Mouse (Mus musculus) hindbrain, embryonic 10.5 days (tissue): ENCODE measurements at regions not wholly inside any gene's neighbourhood (a gene's known extent, or its start where the extent isn't known, plus 50 kb on each side); places are given as distances from the start of the nearest gene placed in this dataset.
A peak's percentile ranks its signal among the peaks of the same experiment; 100 is the strongest.

Experiments used
- DNase-seq: peaks from one replicate; pipeline ENCODE4 v3.0.0-alpha.2; 2017; ENCODE audit warnings: low spot score
- H3K27ac ChIP-seq: fragments of 300-500 bp; sonication (generic); 2 replicates; pipeline ENCODE4 v1.5.1; 2016; ENCODE audit warnings: mild to moderate bottlenecking, moderate library complexity
- H3K27me3 ChIP-seq: fragments of 300-500 bp; sonication (generic); 2 replicates; pipeline ENCODE4 v1.6.1; 2016; ENCODE audit warnings: mild to moderate bottlenecking; ENCODE audit not compliant: poor library complexity, insufficient read depth, severe bottlenecking
- H3K36me3 ChIP-seq: fragments of 300-500 bp; sonication (generic); 2 replicates; pipeline ENCODE4 v1.6.1; 2016; ENCODE audit warnings: mild to moderate bottlenecking, moderate library complexity
- H3K4me1 ChIP-seq: fragments of 300-500 bp; sonication (generic); replicated peaks from 2 replicates; pipeline ENCODE4 v1.6.1; 2016; ENCODE audit warnings: mild to moderate bottlenecking
- H3K4me3 ChIP-seq: fragments of 300-500 bp; sonication (generic); 2 replicates; pipeline ENCODE4 v1.5.1; 2016; ENCODE audit warnings: mild to moderate bottlenecking, moderate library complexity
- H3K9me3 ChIP-seq: fragments of 300-500 bp; sonication (generic); 2 replicates; pipeline ENCODE4 v1.6.1; 2016; ENCODE audit warnings: mild to moderate bottlenecking, moderate library complexity
- WGBS: fragments of 180-500 bp; shearing (Covaris S2); methylation state at CpG from one replicate; pipeline ENCODE4 v1.1.7; 2016; 5-methylcytosine and 5-hydroxymethylcytosine counted together

GRCm38 (mm10) chrX:131818397-131818796 lies 1870.4 kb downstream of the Pcdh19 start:
- DNase-seq: no peak
- Histone ChIP-seq H3K27me3 (no peaks in the 10 kb centered on the region), H3K36me3 (no peaks in the 10 kb centered on the region), H3K27ac (no peak overlapping the region), H3K9me3 (no peaks in the 10 kb centered on the region), H3K4me1 (no peaks in the 10 kb centered on the region), H3K4me3 (no peak overlapping the region)
- 36% methylated on average over 2 of the region's 2 CpGs for WGBS

DNA sequence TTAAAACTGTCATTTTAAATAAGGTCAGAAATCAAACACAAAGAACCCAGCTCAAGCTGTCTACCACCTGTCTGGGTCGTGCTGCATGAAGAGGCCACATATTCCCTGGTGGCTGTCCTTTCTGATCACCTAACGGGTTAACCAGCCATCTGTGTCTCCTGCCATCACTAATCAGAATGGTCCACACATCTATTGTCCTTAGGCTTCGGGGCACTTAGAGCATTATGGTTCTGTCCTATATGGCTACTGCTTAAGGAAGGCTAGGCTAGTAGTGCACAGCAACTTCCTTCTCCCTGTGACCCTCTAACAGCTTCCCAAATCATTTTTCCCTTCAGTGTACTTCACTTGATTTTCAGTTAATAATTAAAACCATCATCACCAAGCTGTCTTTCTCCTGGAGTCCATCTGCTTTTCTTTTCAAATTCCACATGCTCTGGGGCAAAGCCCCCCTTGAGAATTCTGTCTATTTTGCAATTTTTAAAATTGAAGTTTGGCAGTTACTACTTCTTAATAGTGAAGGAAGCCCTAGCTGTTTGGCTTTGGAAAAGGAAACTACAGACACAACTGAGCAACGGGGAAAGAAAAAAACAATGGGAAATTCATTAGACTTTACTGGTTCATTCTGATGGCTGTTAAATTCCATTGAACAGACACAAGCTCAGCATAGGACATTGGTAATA lies 1914.6 kb downstream of the Pcdh19 start:
- 56% methylated on average over 4 of the region's 4 CpGs for WGBS
- Histone ChIP-seq H3K27ac (no peak overlapping the region), H3K4me1 (no peaks in the 10 kb centered on the region), H3K4me3 (no peak overlapping the region), H3K27me3 (no peaks in the 10 kb centered on the region), H3K9me3 (no peaks in the 10 kb centered on the region), H3K36me3 (no peaks in the 10 kb centered on the region)
- peak; percentile 5 for DNase-seq
